Mouse (Mus musculus) kidney, embryonic 15.5 days (tissue): ENCODE results near the gene Tns1. TPM values are rescaled to one million over a fixed set of nuclear protein-coding genes. Genes with fewer than 3 reads are reported as not detected.
"Not testable (repeated sequence)": the region's sequence is repeated elsewhere in the genome, so short reads cannot be mapped to it uniquely, and the experiment has no call there.

Experiments
- ATAC-seq: fragments of 200-750 bp; cut with Nextera tagmentation; replicated peaks from 2 replicates; pipeline ENCODE4 v1.8.0; 2017; ENCODE audit warnings: moderate TSS enrichment; ENCODE audit not compliant: low FRiP score
- H3K27ac ChIP-seq: fragments of 300-500 bp; sonication (generic); 2 replicates; pipeline ENCODE4 v1.5.1; 2015; ENCODE audit warnings: mild to moderate bottlenecking, inconsistent platforms
- H3K27me3 ChIP-seq: fragments of 300-500 bp; sonication (generic); 2 replicates; pipeline ENCODE4 v1.6.1; 2015; ENCODE audit warnings: inconsistent platforms
- H3K36me3 ChIP-seq: fragments of 300-500 bp; sonication (generic); 2 replicates; pipeline ENCODE4 v1.6.1; 2015; ENCODE audit warnings: inconsistent platforms
- H3K4me1 ChIP-seq: fragments of 300-500 bp; sonication (generic); 2 replicates; pipeline ENCODE4 v1.6.1; 2015; ENCODE audit warnings: inconsistent platforms
- H3K4me2 ChIP-seq: fragments of 300-500 bp; sonication (generic); 2 replicates; pipeline ENCODE4 v1.6.1; 2015; ENCODE audit warnings: moderate library complexity, mild to moderate bottlenecking, inconsistent platforms
- H3K4me3 ChIP-seq: fragments of 300-500 bp; sonication (generic); replicated peaks from 2 replicates; pipeline ENCODE4 v1.5.1; 2015; ENCODE audit warnings: mild to moderate bottlenecking, inconsistent platforms
- H3K9ac ChIP-seq: fragments of 300-500 bp; sonication (generic); 2 replicates; pipeline ENCODE4 v1.6.1; 2015; ENCODE audit warnings: mild to moderate bottlenecking, inconsistent platforms
- H3K9me3 ChIP-seq: fragments of 300-500 bp; sonication (generic); replicated peaks from 2 replicates; pipeline ENCODE4 v1.6.1; 2016; ENCODE audit warnings: inconsistent platforms
- WGBS: fragments of 180-500 bp; shearing (Covaris S2); methylation state at CpG from one replicate; pipeline ENCODE4 v1.1.7; 2015; ENCODE audit warnings: mixed read lengths; 5-methylcytosine and 5-hydroxymethylcytosine counted together
- polyA plus RNA-seq: library from polyadenylated mRNA; unstranded; fragments of >200 nt; fragmentation: Nextera tagmentation; extraction: Ambion mirVana; gene quantifications from 2 replicates; pipeline ENCODE4 v1.2.1, GENCODE M21; 2015

The Tns1 gene
- polyA plus RNA-seq, 1 experiment from 2014 or later = 70.9 TPM

DNA sequence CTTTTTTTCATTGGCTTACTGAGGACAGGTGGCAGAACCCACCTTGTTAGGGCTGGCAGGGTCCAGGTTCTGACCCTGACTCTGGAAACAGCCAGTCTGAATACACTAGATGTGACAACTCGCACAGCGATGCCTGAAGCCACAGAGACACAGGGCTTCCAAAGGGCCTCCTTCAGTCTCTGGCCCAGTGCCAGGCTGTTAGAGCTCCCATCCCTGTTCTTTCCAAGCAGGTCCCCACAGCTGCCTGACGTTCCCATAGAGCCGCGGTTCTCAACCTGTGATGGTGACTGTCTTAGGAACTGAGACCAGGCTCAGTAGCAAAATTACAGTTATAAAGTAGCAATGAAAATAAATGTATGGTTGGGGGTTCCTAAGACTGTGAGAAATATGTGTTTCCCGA lies 217.9 kb downstream of the Tns1 start:
- Histone ChIP-seq H3K27ac (no peak overlapping the region), H3K4me1 (peaks cover 42% of the 10 kb centered on the region), H3K9me3 (no peaks in the 10 kb centered on the region), H3K9ac (no peak overlapping the region), H3K27me3 (no peaks in the 10 kb centered on the region), H3K36me3 (0 out of 2 replicates have a peak, but pooled peaks cover 4% of the 10 kb centered on the region), H3K4me2 (no peak overlapping the region), H3K4me3 (no peak overlapping the region)
- ATAC-seq = no peak
- WGBS = 66% methylated on average over 6 of the region's 6 CpGs

- no peak overlapping the region for H3K27ac ChIP-seq
- H3K4me1 ChIP-seq = peaks cover 38% of the 10 kb centered on the region
- no peaks in the 10 kb centered on the region for H3K9me3 ChIP-seq
- H3K27me3 ChIP-seq = no peaks in the 10 kb centered on the region
- ATAC-seq = no peak
- no peak overlapping the region for H3K9ac ChIP-seq
- no peak overlapping the region for H3K4me2 ChIP-seq
- 50% methylated on average over 5 of the region's 5 CpGs for WGBS
- H3K36me3 ChIP-seq = 0 out of 2 replicates have a peak, but pooled peaks cover 4% of the 10 kb centered on the region
- no peak overlapping the region for H3K4me3 ChIP-seq
Observed at GRCm38 (mm10) chr1:73905811-73906190, 218.4 kb downstream of the Tns1 start.

DNA sequence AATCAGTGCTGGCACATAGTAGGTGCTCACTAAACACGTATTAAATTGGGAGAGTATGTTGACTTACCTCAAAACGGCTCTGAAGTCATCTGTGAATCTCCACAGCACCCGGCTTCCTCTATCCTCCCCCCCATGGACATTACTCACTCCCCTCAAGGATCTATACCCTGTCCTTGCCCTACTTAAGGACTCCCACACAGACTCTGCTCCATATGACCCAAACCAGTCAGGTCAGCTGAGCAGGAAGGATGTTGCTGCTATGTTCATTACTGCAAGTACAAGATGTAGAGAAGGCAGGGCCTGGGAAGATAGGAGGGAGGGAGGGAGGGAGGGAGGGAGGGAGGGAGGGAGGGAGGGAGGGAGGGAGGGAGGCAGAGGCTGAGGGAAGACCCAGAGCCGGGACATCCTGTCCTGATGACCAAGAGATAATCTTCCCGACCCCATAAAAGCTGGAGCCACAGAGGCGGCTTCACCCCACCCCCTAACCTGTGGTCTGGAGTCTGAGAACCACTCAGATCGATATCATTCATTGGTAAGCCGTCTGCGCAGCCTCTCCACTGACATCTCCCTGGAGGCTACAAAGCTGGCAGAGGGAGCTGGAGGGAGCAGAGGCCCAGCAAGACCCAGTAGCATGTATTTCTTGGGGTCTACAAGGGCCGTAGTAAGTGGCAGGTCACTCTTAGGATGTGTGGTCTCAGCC lies 219.0 kb downstream of the Tns1 start:
- Histone ChIP-seq H3K4me1 (peaks cover 33% of the 10 kb centered on the region), H3K9me3 (no peaks in the 10 kb centered on the region), H3K27ac (no peak overlapping the region), H3K36me3 (0 out of 2 replicates have a peak, but pooled peaks cover 4% of the 10 kb centered on the region), H3K9ac (no peak overlapping the region), H3K4me2 (no peak overlapping the region), H3K4me3 (no peak overlapping the region), H3K27me3 (no peaks in the 10 kb centered on the region)
- ATAC-seq = no peak
- 40% methylated on average over 9 of the region's 10 CpGs for WGBS

DNA sequence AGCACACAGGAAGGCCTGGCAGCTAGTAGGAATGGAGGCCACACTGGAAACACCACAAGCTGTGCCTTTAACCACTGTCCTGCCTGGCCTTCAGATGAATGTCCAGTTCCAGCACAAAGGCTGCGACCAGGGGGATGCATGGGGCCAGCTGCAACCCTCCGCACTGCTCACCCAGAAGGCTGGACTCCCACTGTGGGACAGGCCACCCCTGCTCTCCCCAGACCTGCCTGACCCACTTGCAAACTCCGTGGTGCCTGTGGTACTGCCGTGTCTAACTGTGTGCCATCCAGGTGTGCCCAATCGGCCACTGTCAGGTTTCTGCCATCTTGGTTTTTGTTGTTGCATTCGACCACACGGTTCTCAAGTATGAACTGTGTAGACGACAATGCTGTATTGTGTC lies 219.6 kb downstream of the Tns1 start:
- no peaks in the 10 kb centered on the region for H3K9me3 ChIP-seq
- no peak for ATAC-seq
- H3K9ac ChIP-seq = no peak overlapping the region
- H3K27ac ChIP-seq = no peak overlapping the region
- 87% methylated on average over 8 of the region's 8 CpGs for WGBS
- 0 out of 2 replicates have a peak, but pooled peaks cover 4% of the 10 kb centered on the region for H3K36me3 ChIP-seq
- H3K4me2 ChIP-seq = no peak overlapping the region
- H3K4me1 ChIP-seq = peaks cover 32% of the 10 kb centered on the region
- no peaks in the 10 kb centered on the region for H3K27me3 ChIP-seq
- H3K4me3 ChIP-seq = no peak overlapping the region

GRCm38 (mm10) chr1:73903035-73903434 lies 221.2 kb downstream of the Tns1 start:
- ATAC-seq = no peak; the same call in 1 of the 2 replicates

DNA sequence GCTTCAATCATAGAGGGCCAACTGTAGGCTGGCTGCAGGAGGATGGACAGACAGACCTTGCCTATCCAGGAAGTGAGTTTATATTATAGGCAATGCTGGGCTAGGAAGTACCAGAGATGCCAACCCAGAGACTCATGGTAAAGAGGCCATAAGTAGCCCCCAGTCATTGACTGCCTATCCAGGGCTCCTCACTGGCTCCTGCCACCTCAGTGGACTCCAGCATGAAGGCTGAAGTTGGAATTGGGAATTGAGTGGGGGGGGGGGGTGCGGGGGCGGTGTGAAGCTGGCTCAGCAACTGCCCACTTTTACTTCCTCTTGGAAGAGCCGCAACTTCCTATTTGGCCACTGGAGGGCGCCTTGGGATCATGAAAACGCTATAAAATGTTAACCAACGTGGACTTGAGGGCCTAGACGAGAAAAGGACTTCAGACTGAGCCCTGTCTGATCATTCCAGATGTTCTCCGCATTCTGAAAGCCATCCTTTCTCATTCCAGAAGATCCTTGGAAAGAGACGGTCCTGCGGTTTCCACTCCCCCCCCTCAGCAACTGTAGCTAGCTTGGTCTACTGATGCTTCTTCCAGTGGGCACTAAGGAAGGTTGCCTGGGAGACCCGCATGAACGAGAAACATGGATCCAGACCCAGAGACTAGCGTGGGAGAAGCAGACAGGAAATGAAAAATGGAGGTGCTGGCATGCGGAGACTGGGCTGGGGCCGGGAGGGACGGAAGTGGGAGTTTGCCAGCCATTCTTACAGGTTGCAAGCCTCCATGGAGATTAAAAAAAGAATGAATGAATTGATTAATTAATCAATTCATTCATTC lies 221.9 kb downstream of the Tns1 start:
- Histone ChIP-seq H3K4me1 (peaks cover 26% of the 10 kb centered on the region), H3K27ac (no peak overlapping the region), H3K9ac (no peak overlapping the region), H3K4me3 (no peak overlapping the region), H3K4me2 (peak overlapping the region; percentile 26), H3K27me3 (no peaks in the 10 kb centered on the region), H3K36me3 (no peaks in the 10 kb centered on the region), H3K9me3 (no peaks in the 10 kb centered on the region)
- whole genome bisulfite sequencing = 6% methylated on average over 16 of the region's 16 CpGs
- ATAC-seq = peak; percentile 46; the same call in 1 of the 2 replicates

More at GRCm38 (mm10) chr1:73903035-73903434, 221.2 kb downstream of the Tns1 start:
- Histone ChIP-seq H3K27ac (no peak overlapping the region), H3K36me3 (no peaks in the 10 kb centered on the region), H3K4me2 (no peak overlapping the region), H3K9ac (no peak overlapping the region), H3K4me1 (peaks cover 26% of the 10 kb centered on the region), H3K27me3 (no peaks in the 10 kb centered on the region), H3K4me3 (no peak overlapping the region), H3K9me3 (no peaks in the 10 kb centered on the region)
- 88% methylated on average over 5 of the region's 5 CpGs for WGBS

DNA sequence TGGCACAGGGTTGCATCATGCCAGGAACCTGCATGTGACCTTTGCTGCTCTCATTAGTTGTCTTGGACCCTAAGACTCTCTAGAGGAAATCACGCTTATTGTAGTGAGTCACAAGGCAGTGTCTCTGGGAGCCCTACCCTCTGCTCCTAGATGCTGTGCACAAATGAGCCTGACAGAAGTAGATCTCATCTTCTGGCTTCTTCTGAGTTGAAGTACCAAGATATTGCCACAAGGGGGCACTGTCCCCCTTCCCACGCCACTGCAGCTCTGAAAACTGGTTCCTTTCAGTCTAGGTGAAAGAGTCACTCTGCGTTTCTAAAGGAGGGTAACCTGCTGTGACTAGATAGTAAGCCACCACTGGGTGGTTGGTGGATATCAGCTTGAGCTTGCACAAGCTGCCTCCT lies 222.8 kb downstream of the Tns1 start:
- Histone ChIP-seq H3K27me3 (no peaks in the 10 kb centered on the region), H3K4me3 (no peak overlapping the region), H3K9me3 (no peaks in the 10 kb centered on the region), H3K27ac (no peak overlapping the region), H3K9ac (no peak overlapping the region), H3K4me1 (peaks cover 26% of the 10 kb centered on the region), H3K4me2 (peak overlapping the region; percentile 23; the same call in 1 of the 2 replicates), H3K36me3 (no peaks in the 10 kb centered on the region)
- 7% methylated on average over 3 of the region's 3 CpGs for WGBS
- peak; percentile 34 for ATAC-seq

GRCm38 (mm10) chr1:73895451-73895850 lies 228.8 kb downstream of the Tns1 start:
- not testable (repeated sequence) for ATAC-seq, H3K4me3 ChIP-seq, H3K27ac ChIP-seq, H3K4me1 ChIP-seq, H3K9me3 ChIP-seq, H3K36me3 ChIP-seq, H3K9ac ChIP-seq, H3K4me2 ChIP-seq, H3K27me3 ChIP-seq
- WGBS = 87% methylated on average over 6 of the region's 6 CpGs

- H3K4me2 ChIP-seq = no peak overlapping the region
- H3K27me3 ChIP-seq = no peaks in the 10 kb centered on the region
- no peak overlapping the region for H3K9ac ChIP-seq
- no peaks in the 10 kb centered on the region for H3K36me3 ChIP-seq
- no peak overlapping the region for H3K27ac ChIP-seq
- H3K4me1 ChIP-seq = no peaks in the 10 kb centered on the region
- no peak overlapping the region for H3K4me3 ChIP-seq
- no peak for ATAC-seq
- no peaks in the 10 kb centered on the region; the same call in 1 of the 2 replicates for H3K9me3 ChIP-seq
Observed at GRCm38 (mm10) chr1:73880731-73881130, 243.5 kb downstream of the Tns1 start.

- H3K9me3 ChIP-seq = no peaks in the 10 kb centered on the region
- ATAC-seq = no peak
- 46% methylated on average over 1 of the region's 1 CpGs for WGBS
Observed at GRCm38 (mm10) chr1:73875676-73876218, 248.5 kb downstream of the Tns1 start.

DNA sequence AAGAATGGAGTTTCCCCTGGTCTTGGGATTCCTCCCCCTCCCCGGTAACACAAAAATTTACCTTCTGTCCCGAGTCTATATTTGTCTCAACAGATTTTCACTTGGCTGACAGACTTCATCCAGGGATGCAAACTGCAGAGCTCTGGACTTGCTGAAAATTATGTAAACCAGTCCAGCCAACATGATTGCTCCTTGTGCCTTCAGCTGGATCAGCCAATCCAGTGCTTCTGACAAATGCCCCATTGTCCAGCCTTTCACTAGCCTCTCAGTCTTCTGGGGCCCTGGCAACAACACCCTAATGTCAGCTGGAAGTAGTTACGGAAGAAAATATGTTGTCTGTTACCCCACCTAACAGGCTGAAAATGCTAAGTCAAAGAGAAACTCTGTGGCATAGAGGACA lies 259.9 kb downstream of the Tns1 start:
- ATAC-seq = no peak
- Histone ChIP-seq H3K9ac (no peak overlapping the region), H3K27ac (no peak overlapping the region), H3K27me3 (no peaks in the 10 kb centered on the region), H3K4me1 (peaks cover 14% of the 10 kb centered on the region), H3K4me3 (no peak overlapping the region), H3K36me3 (no peaks in the 10 kb centered on the region), H3K9me3 (no peaks in the 10 kb centered on the region), H3K4me2 (no peak overlapping the region)
- 77% methylated on average over 3 of the region's 3 CpGs for WGBS

More at GRCm38 (mm10) chr1:73875676-73876218, 248.5 kb downstream of the Tns1 start:
- no peak overlapping the region for H3K4me2 ChIP-seq
- no peak overlapping the region for H3K27ac ChIP-seq
- H3K27me3 ChIP-seq = no peaks in the 10 kb centered on the region
- no peaks in the 10 kb centered on the region for H3K36me3 ChIP-seq
- no peaks in the 10 kb centered on the region for H3K4me1 ChIP-seq
- no peak overlapping the region for H3K4me3 ChIP-seq
- H3K9ac ChIP-seq = no peak overlapping the region

DNA sequence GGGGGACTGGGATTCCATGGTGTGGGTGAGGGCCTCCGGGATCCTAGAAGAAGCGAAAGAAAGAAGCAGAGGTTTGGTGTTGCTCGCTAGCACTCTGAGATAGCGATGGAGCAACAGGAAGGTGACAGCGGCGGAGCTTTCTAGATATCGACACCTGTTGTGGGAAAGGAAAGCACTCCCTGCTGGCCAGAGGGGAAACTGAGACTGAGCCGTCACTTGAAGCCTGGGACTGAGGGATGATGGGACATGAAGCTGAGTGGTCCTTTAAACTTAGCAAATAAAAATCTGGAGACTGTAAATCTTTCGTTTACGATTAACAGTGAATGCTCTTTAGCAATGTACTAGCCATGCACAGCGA lies 261.2 kb downstream of the Tns1 start:
- Histone ChIP-seq H3K27ac (peak overlapping the region; percentile 20; the same call in 1 of the 2 replicates), H3K27me3 (no peaks in the 10 kb centered on the region), H3K36me3 (no peaks in the 10 kb centered on the region), H3K9ac (no peak overlapping the region), H3K9me3 (no peaks in the 10 kb centered on the region), H3K4me2 (peak overlapping the region; percentile 56), H3K4me1 (peaks cover 14% of the 10 kb centered on the region), H3K4me3 (peak overlapping the region; percentile 21)
- peak; percentile 53 for ATAC-seq
- WGBS = 26% methylated on average over 11 of the region's 11 CpGs
